Mouse (Mus musculus) embryonic facial prominence, embryonic 10.5 days (tissue): Measurements from ENCODE around the gene Hcls1. TPM values are rescaled to one million over a fixed set of nuclear protein-coding genes. Genes with fewer than 3 reads are reported as not detected.

ENCODE experiments used
- DNase-seq: peaks from one replicate; pipeline ENCODE4 v3.0.0-alpha.2; 2017; ENCODE audit warnings: low spot score
- H3K27ac ChIP-seq: fragments of 300-500 bp; sonication (generic); replicated peaks from 2 replicates; pipeline ENCODE4 v1.5.1; 2016; ENCODE audit warnings: mild to moderate bottlenecking
- H3K27me3 ChIP-seq: fragments of 300-500 bp; sonication (generic); replicated peaks from 2 replicates; pipeline ENCODE4 v1.6.1; 2016; ENCODE audit warnings: low read depth, mild to moderate bottlenecking; ENCODE audit not compliant: poor library complexity, severe bottlenecking
- H3K36me3 ChIP-seq: fragments of 300-500 bp; sonication (generic); replicated peaks from 2 replicates; pipeline ENCODE4 v1.6.1; 2016; ENCODE audit warnings: mild to moderate bottlenecking, moderate library complexity
- H3K4me1 ChIP-seq: fragments of 300-500 bp; sonication (generic); 2 replicates; pipeline ENCODE4 v1.6.1; 2016
- H3K4me3 ChIP-seq: fragments of 300-500 bp; sonication (generic); 2 replicates; pipeline ENCODE4 v1.5.1; 2016; ENCODE audit warnings: mild to moderate bottlenecking, moderate library complexity
- H3K9me3 ChIP-seq: fragments of 300-500 bp; sonication (generic); 2 replicates; pipeline ENCODE4 v1.6.1; 2016; ENCODE audit warnings: mild to moderate bottlenecking
- WGBS: fragments of 180-500 bp; shearing (Covaris S2); methylation state at CpG from one replicate; pipeline ENCODE4 v1.1.7; 2016; 5-methylcytosine and 5-hydroxymethylcytosine counted together
- polyA plus RNA-seq: library from polyadenylated mRNA; unstranded; fragments of >200 nt; fragmentation: Nextera tagmentation; extraction: Ambion mirVana; gene quantifications from 2 replicates; pipeline ENCODE4 v1.2.1, GENCODE M21; 2016

Gene Hcls1
- polyA plus RNA-seq, 1 experiment from 2014 or later: 3.0 TPM

DNA sequence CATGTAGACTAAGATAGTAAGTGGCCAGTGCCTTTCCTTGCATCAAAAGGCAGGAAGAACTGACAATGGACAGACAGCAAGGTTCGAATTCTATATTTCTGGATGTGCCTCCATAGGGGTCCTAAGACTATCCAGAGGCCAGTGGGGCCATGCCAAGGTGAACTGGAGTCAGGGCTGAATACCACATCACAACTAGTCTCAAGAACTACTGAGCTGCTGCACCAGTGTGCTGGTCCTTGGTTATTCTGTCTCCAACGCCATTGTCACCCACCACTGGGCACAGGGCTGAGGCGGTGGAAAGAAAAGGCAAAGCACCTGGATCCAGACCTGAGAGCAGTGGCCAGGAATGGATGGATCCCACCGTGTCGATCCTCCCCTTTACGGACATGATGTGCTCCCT is 2.2 kb upstream of the Hcls1 start:
- 92% methylated on average over 6 of the region's 6 CpGs for WGBS
- no peaks in the 10 kb centered on the region for H3K27me3 ChIP-seq
- peaks cover 58% of the 10 kb centered on the region for H3K36me3 ChIP-seq
- H3K27ac ChIP-seq: no peak overlapping the region
- no peak overlapping the region for H3K4me3 ChIP-seq
- no peaks in the 10 kb centered on the region for H3K4me1 ChIP-seq
- no peaks in the 10 kb centered on the region for H3K9me3 ChIP-seq
- no peak for DNase-seq

DNA sequence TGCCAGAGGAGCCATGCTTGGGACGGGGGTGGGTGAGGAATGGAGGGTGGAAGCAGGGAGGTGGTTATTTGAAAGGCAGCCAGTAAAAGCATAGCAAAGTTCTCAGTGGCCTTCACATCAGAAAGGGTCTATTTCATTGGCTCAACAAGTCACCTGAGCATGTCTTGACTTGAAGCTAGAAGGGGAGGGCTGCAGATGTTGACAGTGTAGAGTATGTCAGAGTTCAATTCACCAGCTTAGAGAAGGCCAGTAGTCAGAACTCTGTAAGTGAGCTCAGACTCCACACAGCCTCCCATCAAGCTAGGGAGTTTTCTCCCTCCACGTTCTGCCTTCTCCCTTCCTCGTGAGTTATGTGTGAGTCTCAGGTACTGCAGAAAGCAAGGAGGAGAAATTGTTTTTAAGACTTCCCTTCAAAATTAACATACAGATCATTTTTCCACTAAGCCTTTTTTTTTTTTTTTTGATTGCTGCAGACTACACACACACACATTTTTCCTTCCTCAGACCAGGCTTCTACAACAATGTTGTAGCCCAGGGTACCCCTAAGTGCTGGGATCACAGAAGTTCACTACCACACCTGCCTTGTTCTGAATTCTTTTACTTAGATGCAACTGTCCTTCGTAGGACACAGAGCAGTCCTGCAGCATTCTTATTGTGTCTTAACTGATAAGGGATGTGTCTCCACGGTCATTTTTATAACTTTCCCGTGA is 497 bp upstream of the Hcls1 start:
- no peaks in the 10 kb centered on the region for H3K27me3 ChIP-seq
- H3K4me1 ChIP-seq: no peaks in the 10 kb centered on the region
- 76% methylated on average over 6 of the region's 6 CpGs for WGBS
- no peak overlapping the region for H3K4me3 ChIP-seq
- DNase-seq: no peak
- peaks cover 41% of the 10 kb centered on the region for H3K36me3 ChIP-seq
- no peaks in the 10 kb centered on the region for H3K9me3 ChIP-seq
- H3K27ac ChIP-seq: no peak overlapping the region

DNA sequence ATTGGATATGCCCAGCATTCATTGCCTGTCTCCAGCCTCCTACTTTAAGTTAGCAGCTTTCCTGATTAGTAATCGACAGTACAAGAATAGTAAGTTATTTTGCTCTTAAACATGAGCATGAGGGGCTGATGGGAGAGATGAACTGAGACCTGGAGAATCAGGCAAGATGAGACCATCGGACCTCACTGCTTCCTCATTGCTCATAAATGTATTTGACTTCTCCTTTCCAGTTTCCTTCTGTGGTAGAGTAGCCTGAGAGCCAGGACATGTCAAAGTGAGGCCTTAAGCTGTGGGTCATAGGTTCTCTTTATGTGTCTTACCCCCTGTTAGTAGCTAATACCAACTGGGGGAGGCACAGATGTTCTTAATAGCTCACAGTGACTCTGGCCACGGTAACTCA is 1.0 kb downstream of the Hcls1 start:
- no peak overlapping the region for H3K27ac ChIP-seq
- H3K4me3 ChIP-seq: no peak overlapping the region
- DNase-seq: no peak
- 85% methylated on average over 3 of the region's 3 CpGs for WGBS
- no peaks in the 10 kb centered on the region for H3K4me1 ChIP-seq
- no peaks in the 10 kb centered on the region for H3K9me3 ChIP-seq
- H3K36me3 ChIP-seq: peaks cover 26% of the 10 kb centered on the region
- H3K27me3 ChIP-seq: no peaks in the 10 kb centered on the region

DNA sequence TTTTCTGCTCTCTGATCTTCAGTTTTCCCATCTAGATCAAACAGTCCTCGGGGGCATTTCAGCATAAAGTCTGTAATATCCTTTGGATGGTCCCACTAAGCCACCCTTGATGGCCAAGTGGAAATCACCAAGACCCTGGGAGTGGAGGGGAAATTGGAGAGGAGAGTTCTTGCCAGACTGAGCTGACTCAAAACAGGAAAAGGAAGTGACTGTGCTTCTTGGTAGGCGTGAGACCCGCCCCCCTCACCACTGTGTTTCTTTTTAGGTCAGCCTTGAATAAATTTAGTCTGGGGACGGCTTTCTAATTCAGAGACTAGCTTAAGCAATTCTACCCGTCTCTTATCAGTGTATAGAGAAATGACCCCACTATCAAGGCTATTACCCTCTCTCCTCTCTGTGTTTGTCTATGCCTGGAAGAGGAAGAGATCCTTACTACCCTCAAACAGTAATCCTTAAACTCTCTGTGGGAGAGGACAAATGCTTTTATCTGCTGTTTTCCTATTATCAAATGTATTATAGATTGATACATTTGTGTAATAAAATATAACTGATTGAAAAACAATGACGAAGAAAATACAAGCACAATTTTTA is 6.4 kb downstream of the Hcls1 start:
- Histone ChIP-seq H3K27me3 (no peaks in the 10 kb centered on the region), H3K9me3 (no peaks in the 10 kb centered on the region), H3K27ac (no peak overlapping the region), H3K4me3 (no peak overlapping the region), H3K4me1 (peaks cover 7% of the 10 kb centered on the region), H3K36me3 (no peaks in the 10 kb centered on the region)
- WGBS: 81% methylated on average over 6 of the region's 6 CpGs
- DNase-seq: no peak

DNA sequence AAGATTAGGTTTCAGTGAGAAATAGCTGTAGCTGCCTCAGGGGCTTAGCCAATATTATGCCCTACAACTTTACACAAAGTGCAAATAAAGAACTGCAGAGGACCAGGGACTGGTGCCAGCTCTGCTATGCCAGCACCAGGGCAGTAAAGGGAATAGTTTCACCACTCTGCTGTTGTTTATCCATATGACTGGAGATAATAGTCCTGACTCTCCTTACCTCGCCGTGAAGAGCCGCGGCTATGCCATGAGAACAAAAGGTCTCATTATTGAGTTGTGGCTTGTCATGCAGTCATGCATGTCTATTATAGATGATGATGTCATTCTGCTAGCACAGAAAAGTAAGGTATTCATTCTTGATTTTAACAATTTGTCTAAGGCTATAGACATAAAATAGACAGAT is 7.1 kb downstream of the Hcls1 start:
- Histone ChIP-seq H3K27ac (no peak overlapping the region), H3K4me1 (peaks cover 7% of the 10 kb centered on the region), H3K27me3 (no peaks in the 10 kb centered on the region), H3K9me3 (no peaks in the 10 kb centered on the region), H3K36me3 (no peaks in the 10 kb centered on the region), H3K4me3 (no peak overlapping the region)
- WGBS: 78% methylated on average over 4 of the region's 4 CpGs
- DNase-seq: no peak

DNA sequence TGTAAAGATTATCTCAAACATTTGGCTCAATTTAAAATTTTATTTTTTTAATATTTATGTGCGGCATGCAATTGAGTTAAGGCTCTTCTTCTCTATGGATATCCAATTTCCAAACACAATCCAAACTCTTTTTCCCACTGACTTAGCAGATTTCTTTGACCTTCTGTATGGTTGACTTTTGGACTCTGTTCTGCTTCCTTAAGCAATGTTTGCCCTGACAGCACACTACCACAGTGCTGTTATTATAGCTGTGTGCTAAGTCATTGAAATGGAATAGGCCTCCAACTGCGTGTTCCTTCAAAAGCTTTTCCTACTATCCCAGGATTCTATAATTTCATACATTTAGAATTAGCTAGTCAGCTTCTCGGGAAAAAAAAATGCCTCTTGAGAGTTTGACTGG is 8.8 kb downstream of the Hcls1 start:
- no peak overlapping the region for H3K27ac ChIP-seq
- peaks cover 7% of the 10 kb centered on the region for H3K4me1 ChIP-seq
- H3K4me3 ChIP-seq: no peak overlapping the region
- no peaks in the 10 kb centered on the region for H3K9me3 ChIP-seq
- DNase-seq: no peak
- 88% methylated on average over 3 of the region's 3 CpGs for whole genome bisulfite sequencing
- no peaks in the 10 kb centered on the region for H3K36me3 ChIP-seq
- no peaks in the 10 kb centered on the region for H3K27me3 ChIP-seq

DNA sequence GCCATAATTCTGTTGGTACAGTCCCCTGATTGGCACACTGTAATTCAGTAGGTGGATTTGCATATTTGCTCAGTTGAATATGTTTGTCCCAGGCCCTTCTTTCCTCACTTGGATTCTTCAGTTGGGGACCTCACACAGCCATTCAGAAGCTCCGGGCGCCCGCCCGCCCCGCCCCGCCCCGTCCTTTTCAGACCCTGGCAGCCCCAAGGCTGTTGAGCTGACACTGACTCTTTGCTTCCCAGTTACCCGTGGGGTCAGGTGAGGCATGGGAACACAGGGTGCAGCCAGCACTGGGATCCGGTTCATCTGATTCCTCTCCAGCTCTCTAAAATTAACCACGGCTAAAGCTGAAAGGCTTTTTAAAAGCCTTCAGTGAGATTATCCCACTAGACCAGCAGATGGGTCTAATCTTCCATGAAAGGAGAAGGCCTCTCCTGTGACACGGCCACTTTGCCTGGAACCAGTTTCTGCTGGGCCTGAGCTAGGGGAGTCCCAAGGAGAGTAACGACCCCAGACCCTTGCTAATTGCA is 10.2 kb downstream of the Hcls1 start:
- no peaks in the 10 kb centered on the region for H3K27me3 ChIP-seq
- H3K4me1 ChIP-seq: peaks cover 7% of the 10 kb centered on the region
- DNase-seq: peak; percentile 22
- no peak overlapping the region for H3K4me3 ChIP-seq
- no peak overlapping the region; the same call in 1 of the 2 replicates for H3K27ac ChIP-seq
- H3K9me3 ChIP-seq: no peaks in the 10 kb centered on the region
- H3K36me3 ChIP-seq: no peaks in the 10 kb centered on the region
- 45% methylated on average over 12 of the region's 12 CpGs for WGBS

DNA sequence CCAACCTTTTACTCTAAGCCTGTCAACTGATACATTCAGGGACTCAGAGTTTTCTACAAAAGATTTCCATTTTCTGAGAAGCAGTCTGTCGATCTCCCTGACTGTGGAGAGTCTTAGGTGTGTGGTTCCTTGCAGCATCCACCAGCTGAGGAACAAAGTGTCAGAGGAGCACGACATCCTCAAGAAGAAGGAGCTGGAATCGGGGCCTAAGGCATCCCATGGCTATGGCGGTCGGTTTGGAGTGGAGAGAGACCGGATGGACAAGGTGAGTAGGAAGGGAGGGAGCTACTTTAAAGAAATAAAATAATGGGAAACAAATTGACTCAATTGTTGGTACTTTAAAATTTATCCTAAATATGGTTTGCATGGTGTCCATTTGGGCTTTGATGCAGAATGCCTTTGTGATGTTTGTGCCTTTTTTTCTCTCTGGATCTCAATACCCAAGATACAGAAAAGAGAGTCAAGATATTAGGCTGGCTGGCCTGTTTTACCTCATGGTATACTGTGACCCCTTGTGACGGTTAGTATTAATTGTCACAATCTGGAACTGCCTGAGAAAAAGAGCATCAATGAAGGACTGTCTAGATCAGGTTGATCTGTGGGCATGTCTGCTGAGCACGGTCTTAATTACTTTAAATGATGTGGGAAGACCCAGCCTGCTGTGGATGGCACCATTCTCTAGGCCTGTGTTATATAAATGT is 11.8 kb downstream of the Hcls1 start:
- no peaks in the 10 kb centered on the region for H3K27me3 ChIP-seq
- H3K36me3 ChIP-seq: no peaks in the 10 kb centered on the region
- H3K27ac ChIP-seq: no peak overlapping the region
- WGBS: 84% methylated on average over 8 of the region's 8 CpGs
- no peak for DNase-seq
- no peaks in the 10 kb centered on the region for H3K9me3 ChIP-seq
- H3K4me3 ChIP-seq: no peak overlapping the region
- peaks cover 7% of the 10 kb centered on the region for H3K4me1 ChIP-seq

DNA sequence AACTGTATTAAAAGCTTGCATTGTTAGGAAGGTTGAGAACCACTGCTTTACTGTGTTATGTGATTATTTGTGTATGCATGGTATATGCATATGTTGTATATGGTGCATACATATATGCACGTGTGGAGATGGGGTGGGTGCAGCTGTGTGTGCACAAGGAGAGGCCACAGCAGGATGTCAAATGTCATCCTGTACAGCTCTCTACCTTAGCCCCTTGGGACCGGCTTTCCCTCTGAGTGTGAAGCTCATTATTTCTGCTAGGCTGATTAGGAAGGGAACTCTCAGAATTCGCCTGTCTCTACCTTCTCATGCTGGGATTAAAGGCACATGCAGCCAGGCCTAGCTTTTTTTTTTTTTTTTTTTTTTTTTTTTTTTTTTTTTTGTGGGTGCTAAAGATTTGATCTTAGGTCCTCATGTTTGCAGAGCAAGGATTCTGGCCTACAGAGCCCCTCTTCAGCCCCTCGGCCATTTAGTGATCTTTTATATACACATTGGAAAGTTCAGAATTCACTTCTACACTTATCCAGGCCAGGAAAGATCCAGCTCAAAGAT is 12.9 kb downstream of the Hcls1 start:
- H3K27me3 ChIP-seq: no peaks in the 10 kb centered on the region
- H3K36me3 ChIP-seq: no peaks in the 10 kb centered on the region
- no peak for DNase-seq
- H3K9me3 ChIP-seq: no peaks in the 10 kb centered on the region
- peaks cover 7% of the 10 kb centered on the region for H3K4me1 ChIP-seq
- H3K4me3 ChIP-seq: no peak overlapping the region
- 72% methylated on average over 4 of the region's 4 CpGs for WGBS
- H3K27ac ChIP-seq: no peak overlapping the region

DNA sequence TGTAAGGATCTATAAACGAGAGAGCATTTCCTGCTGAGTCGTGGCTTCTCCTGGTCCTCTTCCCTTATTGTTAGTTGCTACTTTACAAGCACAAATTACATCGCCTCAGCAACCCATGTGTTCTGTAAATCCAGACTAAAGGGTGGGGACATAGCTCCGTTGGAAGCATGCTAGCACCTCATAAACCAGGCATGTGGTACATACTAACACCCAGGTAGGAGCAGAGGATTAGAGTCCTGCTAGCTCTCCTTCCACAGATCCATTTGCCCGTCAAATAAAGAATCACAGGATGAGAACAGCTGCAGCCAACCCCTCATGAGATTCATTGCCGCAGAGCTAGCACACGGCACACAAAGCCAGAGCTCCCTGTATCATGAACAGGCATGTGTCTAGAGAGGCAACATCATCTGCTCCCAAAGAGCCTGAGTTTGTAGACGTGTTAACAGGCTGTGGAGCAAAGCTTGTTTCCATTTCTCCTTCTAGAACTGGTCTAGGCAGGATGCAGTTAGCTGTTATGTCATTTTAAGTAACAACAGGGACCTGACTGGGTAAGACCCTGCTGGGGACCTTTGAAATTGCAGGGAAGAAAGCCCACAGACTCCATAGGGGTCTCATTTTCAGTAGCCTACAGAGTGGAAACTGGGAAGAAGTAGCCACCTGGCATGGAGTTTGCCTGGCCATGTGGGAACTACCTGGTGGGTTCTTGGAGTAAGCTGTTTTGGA is 15.0 kb downstream of the Hcls1 start:
- peaks cover 6% of the 10 kb centered on the region for H3K4me1 ChIP-seq
- no peak overlapping the region for H3K4me3 ChIP-seq
- no peak overlapping the region for H3K27ac ChIP-seq
- 75% methylated on average over 8 of the region's 8 CpGs for WGBS
- no peaks in the 10 kb centered on the region for H3K36me3 ChIP-seq
- H3K27me3 ChIP-seq: no peaks in the 10 kb centered on the region
- no peaks in the 10 kb centered on the region for H3K9me3 ChIP-seq
- no peak for DNase-seq

DNA sequence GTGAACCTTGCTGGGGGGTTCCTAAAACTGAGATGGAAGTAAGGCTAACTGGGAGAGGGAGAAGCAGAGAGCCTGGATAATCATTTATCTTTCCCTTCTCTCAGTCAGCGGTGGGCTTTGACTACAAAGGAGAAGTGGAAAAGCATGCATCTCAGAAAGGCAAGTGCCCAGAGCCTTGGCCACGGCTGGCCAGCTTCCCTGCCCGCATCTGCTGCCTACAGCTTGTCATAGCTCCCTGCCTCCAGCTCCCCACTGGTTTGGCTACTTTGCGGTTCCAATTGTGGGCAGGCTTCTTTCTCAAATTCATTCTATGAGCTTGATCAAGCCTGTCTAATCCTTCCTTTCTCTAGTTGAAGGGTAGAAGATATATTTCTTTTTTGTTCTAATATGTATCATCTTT is 16.2 kb downstream of the Hcls1 start:
- Histone ChIP-seq H3K4me3 (no peak overlapping the region), H3K27ac (no peak overlapping the region), H3K36me3 (no peaks in the 10 kb centered on the region), H3K27me3 (no peaks in the 10 kb centered on the region), H3K4me1 (no peaks in the 10 kb centered on the region), H3K9me3 (no peaks in the 10 kb centered on the region)
- 60% methylated on average over 4 of the region's 4 CpGs for WGBS
- no peak for DNase-seq

DNA sequence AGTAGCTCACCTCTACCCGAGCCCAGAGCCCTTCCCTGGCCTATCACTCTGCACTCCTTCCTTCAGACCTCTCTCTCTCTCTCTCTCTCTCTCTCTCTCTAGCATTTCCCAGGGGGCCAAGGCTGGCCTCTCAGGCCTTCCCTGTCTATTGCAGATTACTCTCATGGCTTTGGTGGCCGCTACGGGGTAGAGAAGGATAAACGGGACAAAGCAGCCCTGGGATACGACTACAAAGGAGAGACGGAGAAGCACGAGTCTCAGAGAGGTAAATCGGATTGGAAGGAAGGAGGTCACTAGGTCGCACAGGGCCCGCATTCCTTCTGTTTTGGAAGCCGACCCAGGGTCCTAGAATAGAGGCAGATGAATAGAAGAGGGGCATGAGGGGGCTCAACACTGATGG is 20.3 kb downstream of the Hcls1 start:
- no peak for DNase-seq
- Histone ChIP-seq H3K4me3 (no peak overlapping the region), H3K27ac (no peak overlapping the region), H3K4me1 (no peaks in the 10 kb centered on the region), H3K27me3 (no peaks in the 10 kb centered on the region), H3K36me3 (no peaks in the 10 kb centered on the region), H3K9me3 (no peaks in the 10 kb centered on the region)
- 49% methylated on average over 11 of the region's 11 CpGs for WGBS
